Mouse (Mus musculus): ENCODE measurements at regions not wholly inside any gene's neighbourhood (a gene's known extent, or its start where the extent isn't known, plus 50 kb on each side); places are given as distances from the start of the nearest gene placed in this dataset.

- intact Hi-C loops (cut with DNase I) = no loop called here
- no peak for DNase-seq (ENCODE audit: low spot score)
These were observed 142.1 kb downstream of the Ddx1 start for GRCm38 (mm10) chr12:13106931-13107330.

GRCm38 (mm10) chr12:13100505-13101354 is 148.3 kb downstream of the Ddx1 start:
- no peak for DNase-seq (ENCODE audit: low spot score)
- intact Hi-C loops (cut with DNase I) = no loop called here

GRCm38 (mm10) chr12:13094111-13094851 is 152.6 kb upstream of the Mycn start:
- intact Hi-C loops (cut with DNase I) = no loop called here
- no peak for DNase-seq (ENCODE audit: low spot score)

GRCm38 (mm10) chr12:13085951-13086350 is 144.2 kb upstream of the Mycn start:
- intact Hi-C loops (cut with DNase I) = no loop called here
- DNase-seq (ENCODE audit: low spot score) = no peak

- no peak for DNase-seq (ENCODE audit: low spot score)
- intact Hi-C loops (cut with DNase I) = no loop called here
These were observed 143.8 kb upstream of the Mycn start for GRCm38 (mm10) chr12:13085484-13085883.

- intact Hi-C loops (cut with DNase I) = no loop called here
- no peak for DNase-seq (ENCODE audit: low spot score)
These were observed 141.8 kb upstream of the Mycn start for GRCm38 (mm10) chr12:13083337-13084054.

GRCm38 (mm10) chr12:13080791-13081190 is 139.1 kb upstream of the Mycn start:
- intact Hi-C loops (cut with DNase I) = no loop called here
- no peak for DNase-seq (ENCODE audit: low spot score)

- intact Hi-C loops (cut with DNase I) = no loop called here
- no peak for DNase-seq (ENCODE audit: low spot score)
These were observed 138.1 kb upstream of the Mycn start for GRCm38 (mm10) chr12:13079832-13080231.

- DNase-seq (ENCODE audit: low spot score) = no peak
- intact Hi-C loops (cut with DNase I) = no loop called here
These were observed 136.0 kb upstream of the Mycn start for GRCm38 (mm10) chr12:13077689-13078088.

- intact Hi-C loops (cut with DNase I) = no loop called here
These were observed 135.1 kb upstream of the Mycn start for GRCm38 (mm10) chr12:13076699-13077287.

GRCm38 (mm10) chr12:13073126-13073886 is 131.6 kb upstream of the Mycn start:
- no peak for DNase-seq (ENCODE audit: low spot score)
- intact Hi-C loops (cut with DNase I) = no loop called here

More at GRCm38 (mm10) chr12:13076699-13077287, 135.1 kb upstream of the Mycn start:
- DNase-seq (ENCODE audit: low spot score) = no peak

- intact Hi-C loops (cut with DNase I) = no loop called here
- no peak for DNase-seq (ENCODE audit: low spot score)
These were observed 125.6 kb upstream of the Mycn start for GRCm38 (mm10) chr12:13067295-13067694.

- intact Hi-C loops (cut with DNase I) = no loop called here
- DNase-seq (ENCODE audit: low spot score) = no peak
These were observed 125.0 kb upstream of the Mycn start for GRCm38 (mm10) chr12:13066604-13067181.

GRCm38 (mm10) chr12:13059473-13059872 is 117.8 kb upstream of the Mycn start:
- intact Hi-C loops (cut with DNase I) = no loop called here
- DNase-seq (ENCODE audit: low spot score) = no peak

GRCm38 (mm10) chr12:13056246-13056645 is 114.5 kb upstream of the Mycn start:
- intact Hi-C loops (cut with DNase I) = no loop called here

GRCm38 (mm10) chr12:13054611-13055010 is 112.9 kb upstream of the Mycn start:
- no peak for DNase-seq (ENCODE audit: low spot score)
- intact Hi-C loops (cut with DNase I) = no loop called here

More at GRCm38 (mm10) chr12:13056246-13056645, 114.5 kb upstream of the Mycn start:
- no peak for DNase-seq (ENCODE audit: low spot score)

- intact Hi-C loops (cut with DNase I) = no loop called here
- no peak for DNase-seq (ENCODE audit: low spot score)
These were observed 112.0 kb upstream of the Mycn start for GRCm38 (mm10) chr12:13053746-13054145.

- no peak for DNase-seq (ENCODE audit: low spot score)
- intact Hi-C loops (cut with DNase I) = no loop called here
These were observed 111.3 kb upstream of the Mycn start for GRCm38 (mm10) chr12:13052845-13053623.
